Mouse (Mus musculus): ENCODE results near the gene Mthfr.
"Not testable (repeated sequence)": the region's sequence is repeated elsewhere in the genome, so short reads cannot be mapped to it uniquely, and the experiment has no call there.

The Mthfr gene

DNA sequence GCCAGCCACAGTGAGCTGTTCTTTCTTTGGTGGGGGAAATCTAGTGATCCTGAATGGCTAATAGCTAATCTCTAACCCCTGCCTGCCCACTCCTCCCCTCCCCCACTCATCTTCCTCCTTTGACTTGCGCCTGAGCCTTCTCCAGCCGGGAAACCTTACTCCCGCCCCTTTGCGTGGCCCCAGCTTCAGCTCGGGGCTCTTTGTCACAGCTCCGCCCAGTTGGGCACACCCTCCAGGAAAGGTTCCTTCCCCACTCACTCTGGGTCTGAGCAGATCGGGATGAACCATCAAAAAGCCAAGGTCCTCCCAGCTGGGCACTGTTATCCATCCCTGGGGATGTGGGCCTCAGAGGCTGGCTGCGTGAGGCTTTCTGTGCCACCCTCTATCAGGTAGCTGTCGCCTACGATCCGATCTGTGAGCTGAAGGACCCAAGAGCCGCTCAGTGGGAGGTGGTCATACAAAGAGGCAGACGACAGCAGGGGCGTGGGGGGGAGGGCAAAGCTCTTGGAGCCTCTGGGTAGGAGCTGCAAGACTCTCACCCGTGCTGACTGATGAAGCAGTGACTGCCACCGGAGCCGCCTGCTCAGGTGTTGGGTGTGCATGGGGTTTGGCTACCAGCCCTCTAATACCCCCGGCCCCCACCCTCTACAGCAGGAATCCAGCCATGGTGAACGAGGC, 2.2 kb downstream of the Mthfr start:
- DNase-seq: peak; percentile 89

DNA sequence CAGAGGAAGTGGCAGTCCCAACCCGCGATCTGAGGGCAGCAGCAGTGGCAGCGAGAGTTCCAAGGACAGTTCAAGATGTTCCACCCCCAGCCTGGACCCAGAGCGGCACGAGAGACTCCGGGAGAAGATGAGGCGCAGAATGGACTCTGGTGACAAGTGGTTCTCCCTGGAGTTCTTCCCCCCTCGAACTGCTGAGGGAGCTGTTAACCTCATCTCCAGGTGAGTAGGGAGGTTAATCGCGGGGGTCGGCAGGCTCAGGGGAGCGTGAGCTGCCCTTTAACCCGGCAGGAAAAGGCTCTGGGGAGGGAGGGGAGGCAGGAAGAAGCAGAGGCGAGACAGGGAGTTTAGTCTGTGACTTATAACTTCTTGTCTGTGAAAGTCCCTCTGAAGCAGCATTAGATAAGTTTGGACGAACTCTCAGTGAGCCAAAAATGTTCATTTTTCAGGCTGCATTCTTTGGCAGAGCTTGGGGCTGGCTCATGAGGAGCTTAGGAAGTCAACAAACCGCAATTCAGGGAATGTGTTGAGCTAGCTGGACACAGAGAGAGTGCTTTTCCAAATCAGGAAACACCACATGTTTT, 2.8 kb downstream of the Mthfr start:
- peak; percentile 62 for DNase-seq

DNA sequence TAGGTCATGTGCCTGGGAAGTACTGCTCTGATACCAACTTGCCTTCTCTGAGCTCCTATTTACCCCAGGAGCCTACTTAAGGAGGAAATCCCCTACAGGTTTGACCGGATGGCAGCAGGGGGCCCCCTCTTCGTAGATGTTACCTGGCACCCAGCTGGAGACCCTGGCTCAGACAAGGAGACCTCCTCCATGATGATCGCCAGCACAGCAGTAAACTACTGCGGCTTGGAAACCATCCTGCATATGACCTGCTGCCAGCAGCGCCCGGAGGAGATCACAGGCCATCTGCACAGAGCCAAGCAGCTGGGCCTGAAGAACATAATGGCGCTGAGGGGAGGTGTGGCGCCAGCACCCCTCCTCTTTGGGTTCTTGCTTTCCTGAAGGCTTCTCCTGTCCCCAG, 4.5 kb downstream of the Mthfr start:
- not testable (repeated sequence) for DNase-seq

DNA sequence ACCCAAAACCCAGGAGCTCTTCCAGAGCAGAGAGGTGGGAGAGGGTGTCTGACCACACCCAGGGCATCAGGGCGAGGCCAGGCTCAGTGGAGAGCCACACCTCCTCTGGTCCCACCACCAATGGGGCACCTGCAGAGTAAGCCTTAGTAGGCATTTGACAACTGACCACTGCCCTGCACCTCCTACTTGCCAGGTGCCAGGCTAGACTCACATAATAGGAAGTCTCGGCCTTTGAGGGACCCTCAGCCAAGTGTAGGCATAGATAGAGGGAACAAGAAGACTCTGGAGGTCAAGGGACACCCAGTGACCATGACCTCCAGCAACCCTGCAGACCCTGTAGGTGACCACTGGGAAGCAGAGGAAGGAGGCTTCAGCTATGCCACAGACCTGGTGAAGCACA, 5.2 kb downstream of the Mthfr start:
- DNase-seq: no peak

DNA sequence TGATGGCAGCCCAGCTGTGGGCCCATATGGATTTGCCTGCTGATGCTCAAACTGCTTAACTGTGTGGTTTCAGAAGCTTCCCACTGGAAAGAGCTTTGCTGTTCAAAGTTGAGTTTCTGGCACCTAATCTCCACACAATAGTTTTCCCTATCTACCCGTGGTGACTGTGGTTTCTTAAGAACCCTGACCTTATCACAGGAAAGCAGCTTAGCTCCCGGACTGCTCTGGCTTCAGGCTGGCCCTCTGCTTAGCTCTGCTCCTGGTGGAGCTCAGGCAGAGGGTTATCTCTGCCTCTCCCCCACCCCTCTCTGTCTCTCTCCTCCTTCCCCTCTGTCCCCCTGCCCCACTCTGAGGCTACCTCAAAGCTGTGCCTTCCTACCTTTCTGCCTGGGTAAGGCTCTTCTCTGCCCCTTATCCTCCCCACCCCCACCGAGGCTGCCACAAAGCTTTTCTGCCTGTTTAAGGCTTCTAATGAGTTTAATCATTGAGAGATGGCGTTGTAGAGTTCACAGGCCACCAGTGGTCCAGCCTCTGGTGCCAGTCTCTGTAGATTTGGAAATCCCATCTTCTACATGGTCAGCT, 7.7 kb downstream of the Mthfr start:
- DNase-seq: no peak

DNA sequence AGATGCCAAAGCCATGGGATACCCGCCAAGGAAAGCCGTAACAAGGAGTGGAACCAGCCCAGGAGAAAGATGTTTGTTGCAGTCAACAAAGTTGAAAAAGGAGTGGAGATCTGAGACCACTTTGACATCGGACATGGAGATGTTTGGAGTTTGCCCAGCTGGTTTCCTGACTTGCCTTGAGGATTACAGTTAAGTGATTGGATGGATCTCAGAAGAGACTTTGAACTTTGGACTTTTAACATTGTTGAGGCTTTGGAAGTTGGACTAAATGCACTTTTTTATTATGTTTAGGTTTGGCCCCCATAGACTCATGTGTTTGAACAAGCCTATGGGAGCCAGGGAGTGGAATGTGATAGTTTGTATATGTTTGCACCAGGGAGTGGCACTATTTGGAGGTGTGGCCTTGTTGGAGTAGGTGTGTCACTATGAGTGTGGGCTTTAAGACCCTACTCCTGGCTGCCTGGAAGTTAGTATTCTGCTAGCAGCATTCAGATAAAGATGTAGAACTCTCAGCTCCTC, 11.6 kb downstream of the Mthfr start:
- DNase-seq: not testable (repeated sequence)

DNA sequence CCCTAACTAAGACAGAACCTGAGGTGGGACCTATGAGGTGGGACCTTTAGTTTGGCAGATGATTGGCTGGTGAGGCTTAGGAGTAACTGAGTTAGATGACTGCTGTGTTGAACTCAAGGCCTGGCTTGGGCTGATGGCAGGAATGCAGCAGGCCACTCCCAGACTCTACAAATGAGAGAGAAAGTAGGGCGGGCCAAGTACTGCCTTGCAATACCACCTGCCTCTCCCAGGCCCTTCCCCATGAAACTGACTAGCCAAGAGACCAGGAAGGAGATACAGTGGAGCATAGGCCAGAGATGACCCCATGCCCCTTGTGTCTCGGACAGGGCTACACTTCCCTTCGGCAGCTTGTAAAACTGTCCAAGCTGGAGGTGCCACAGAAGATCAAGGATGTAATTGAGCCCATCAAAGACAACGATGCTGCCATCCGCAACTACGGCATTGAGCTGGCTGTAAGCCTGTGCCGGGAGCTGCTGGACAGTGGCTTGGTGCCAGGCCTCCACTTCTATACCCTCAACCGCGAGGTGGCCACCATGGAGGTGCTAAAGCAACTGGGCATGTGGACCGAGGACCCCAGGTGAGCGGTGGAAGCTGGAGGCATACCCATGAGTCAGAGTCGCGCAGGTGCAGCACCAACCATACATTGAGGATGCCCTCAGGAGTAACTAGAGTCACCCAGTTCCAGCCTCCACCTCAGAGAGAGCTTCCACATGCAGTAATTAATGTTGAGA, 12.3 kb downstream of the Mthfr start:
- no peak for DNase-seq

DNA sequence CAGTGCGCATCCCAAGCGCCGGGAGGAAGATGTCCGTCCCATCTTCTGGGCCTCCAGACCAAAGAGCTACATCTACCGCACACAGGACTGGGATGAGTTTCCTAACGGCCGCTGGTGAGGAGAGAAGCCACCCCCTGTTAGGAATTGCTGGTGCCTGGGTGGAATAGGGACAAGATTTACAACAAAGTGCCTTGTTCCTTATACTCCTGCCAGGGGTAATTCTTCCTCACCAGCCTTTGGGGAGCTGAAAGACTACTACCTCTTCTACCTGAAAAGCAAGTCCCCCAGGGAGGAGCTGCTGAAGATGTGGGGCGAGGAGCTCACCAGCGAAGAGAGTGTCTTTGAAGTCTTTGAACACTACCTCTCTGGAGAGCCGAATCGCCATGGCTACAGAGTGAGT, 13.0 kb downstream of the Mthfr start:
- DNase-seq: no peak

DNA sequence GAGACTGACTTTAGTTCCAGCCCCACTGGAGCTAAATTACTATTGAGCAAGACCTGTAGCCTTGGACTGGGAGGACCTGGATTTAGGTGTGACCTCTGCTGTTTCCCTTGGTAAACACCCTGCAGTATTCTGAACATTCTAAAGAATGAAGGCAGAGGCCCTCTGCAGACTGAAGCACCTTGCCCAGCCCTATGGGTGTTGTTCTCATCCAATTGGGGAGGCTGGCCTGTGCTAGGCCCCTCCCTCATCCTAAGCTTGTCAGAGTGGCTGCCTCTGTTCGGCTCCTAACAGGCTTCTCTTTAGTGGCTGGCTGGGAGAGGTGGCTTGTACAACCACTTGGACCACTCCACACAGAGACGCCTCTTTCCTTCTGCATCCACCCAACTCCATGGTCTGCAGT, 14.1 kb downstream of the Mthfr start:
- peak; percentile 51 for DNase-seq

DNA sequence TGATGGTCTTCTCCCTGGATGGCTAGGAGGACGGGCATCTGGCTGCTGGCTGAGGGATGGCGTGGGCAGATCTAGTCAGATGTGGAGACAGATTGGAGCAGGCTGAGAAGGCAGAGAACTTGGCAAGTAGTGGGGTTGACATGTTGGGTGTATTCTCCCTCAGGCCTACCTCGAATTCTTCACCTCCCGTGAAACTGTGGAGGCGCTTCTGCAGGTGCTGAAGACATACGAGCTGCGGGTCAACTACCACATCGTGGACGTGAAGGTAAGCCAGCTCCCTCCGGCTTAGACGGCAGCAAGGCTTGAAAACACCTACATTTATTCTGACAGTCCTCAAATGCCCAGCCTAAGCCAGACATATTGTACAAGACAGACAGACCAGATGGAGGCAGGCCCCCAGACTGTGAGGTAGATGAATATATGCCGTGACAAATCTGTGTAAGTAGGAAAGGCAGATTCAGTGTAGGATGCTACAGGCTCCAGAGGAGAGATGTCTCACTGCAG, 14.6 kb downstream of the Mthfr start:
- DNase-seq: no peak

DNA sequence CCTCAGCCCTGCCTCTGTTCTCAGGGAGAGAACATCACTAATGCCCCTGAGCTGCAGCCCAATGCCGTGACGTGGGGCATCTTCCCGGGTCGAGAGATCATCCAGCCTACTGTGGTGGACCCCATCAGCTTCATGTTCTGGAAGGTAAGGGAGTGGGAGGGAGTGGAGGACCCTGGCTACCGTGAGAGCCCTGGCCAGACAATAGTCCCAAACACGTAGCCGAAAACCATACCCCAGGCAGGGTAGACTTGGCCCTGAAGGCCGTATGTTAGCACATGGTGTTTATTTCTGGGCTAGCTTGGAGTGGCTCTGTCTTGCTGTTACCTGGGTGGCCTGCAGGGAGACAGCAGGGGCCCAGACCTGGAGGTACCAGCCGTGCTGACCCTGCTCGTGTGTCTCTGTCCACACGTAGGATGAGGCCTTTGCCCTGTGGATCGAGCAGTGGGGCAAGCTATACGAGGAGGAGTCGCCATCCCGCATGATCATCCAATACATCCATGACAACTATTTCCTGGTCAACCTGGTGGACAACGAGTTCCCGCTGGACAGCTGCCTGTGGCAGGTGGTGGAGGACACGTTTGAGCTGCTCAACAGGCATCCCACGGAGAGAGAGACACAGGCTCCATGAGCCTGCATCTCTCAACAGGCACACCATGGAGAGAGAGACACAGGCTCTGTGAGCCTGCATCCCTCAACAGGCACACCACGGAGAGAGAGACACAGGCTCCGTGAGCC, 16.3 kb downstream of the Mthfr start:
- DNase-seq: no peak

DNA sequence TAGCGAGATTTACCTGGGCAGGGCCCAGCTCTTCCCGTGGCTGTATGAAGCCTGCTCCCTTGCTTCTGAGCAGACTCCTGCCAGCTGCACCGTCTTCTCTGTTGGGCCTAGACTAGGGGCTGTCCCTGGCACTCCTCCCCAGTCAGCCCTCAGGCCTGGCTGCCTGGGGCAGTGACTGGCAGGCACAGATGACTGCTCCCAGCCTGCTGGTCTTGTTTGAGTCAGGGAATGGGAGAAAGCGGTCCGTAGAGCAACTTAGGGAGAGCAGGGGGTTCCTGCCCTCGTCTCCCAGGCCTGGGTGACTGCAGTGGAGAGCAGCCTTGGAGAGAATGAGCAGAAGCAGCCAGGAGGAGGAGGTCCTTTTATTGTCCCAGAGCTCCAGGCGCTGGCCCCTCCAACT, 17.4 kb downstream of the Mthfr start:
- DNase-seq: no peak

DNA sequence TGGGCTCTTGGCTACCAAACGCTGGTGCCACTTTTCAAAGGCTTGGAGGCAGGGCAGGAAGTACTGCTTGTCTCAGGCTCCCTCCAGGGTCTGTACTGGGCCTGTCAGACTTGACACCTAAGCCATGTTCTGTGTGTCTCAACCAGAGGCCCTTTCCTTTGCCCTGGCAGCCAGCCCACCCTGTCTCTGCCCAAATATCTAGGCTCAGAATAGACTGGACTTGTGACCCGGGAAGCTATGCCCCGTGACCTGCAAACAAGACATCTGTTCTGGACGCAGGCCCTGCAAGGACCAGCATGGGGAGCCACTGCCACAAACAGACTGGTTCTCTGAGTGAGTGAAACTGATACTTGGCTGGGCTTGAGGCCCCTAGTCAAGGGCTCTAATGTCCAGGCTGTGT, 17.9 kb downstream of the Mthfr start:
- DNase-seq: peak; percentile 45

DNA sequence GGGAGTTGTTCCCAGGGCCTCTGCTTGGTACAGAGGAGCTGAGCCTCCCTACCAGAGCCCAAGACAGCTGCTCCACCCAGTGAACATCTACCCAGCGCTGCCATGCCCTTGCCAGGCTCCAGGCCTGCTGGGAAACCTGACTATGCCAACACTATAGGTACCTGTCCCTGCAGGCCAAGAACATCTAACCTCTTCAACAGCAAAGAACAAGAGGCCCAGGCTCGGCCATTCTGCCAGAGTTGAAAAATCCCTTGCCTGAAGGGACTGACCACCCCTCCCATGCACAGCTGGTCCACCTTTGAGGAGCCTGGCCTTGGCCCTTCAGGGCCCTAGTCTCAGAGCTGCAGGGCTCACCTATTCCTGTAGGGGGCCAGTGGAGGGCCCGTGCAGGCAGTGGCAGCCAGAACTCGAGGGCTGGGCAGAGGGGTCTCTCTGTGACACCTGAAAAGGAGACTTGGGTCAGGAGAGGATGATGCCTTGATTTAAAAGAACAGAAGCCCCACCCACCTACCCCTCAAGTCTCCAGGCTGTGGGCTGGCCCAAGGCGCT, 18.9 kb downstream of the Mthfr start:
- no peak for DNase-seq

DNA sequence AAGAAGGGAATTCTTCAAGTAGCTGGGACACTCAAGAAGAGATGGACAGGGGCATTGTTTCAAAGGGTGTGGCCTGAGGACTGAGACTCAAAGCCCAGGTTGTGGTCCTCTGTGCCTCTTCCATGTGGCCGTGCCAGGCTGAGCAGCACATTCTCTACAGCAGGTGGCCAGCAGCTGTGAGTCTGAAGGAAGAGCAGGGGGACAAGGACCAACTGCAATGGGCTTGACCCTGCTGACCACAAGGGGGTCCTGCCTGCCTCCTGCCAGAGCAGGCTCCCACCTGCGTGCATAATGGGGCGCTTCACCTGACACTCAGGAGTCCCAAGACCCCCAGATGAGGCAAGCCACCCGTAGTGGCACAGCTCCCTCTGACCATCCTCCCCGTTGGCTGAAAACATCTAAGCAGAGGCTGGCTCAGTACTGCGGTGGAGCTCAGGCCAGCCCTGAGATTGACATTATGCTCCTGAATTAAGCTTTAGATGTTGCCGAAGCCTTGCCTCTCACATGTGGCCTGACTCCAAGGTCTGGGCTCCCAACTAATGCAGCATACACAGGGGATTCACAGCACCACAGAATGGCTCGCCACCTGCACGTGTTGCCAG, 19.4 kb downstream of the Mthfr start:
- no peak for DNase-seq

DNA sequence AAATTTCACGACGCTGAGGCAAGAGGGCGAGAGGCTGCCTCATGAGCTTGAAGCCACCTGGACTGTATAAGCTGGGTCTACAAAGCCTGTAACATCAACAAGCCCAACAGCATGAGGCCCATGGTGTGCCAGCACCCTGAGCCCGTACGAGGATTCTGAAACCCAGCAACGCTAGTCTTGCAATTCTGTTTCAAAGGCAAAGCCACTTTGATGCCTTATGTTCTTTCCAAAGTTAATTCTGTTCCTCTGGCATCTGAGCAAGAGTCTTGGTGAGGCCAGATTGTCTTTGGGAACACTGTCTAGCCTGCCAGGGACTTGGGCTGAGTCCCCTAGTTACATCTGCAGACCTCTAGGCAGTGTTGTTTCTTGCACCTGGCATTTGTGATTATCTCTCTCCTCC, 20.1 kb downstream of the Mthfr start:
- DNase-seq: no peak

DNA sequence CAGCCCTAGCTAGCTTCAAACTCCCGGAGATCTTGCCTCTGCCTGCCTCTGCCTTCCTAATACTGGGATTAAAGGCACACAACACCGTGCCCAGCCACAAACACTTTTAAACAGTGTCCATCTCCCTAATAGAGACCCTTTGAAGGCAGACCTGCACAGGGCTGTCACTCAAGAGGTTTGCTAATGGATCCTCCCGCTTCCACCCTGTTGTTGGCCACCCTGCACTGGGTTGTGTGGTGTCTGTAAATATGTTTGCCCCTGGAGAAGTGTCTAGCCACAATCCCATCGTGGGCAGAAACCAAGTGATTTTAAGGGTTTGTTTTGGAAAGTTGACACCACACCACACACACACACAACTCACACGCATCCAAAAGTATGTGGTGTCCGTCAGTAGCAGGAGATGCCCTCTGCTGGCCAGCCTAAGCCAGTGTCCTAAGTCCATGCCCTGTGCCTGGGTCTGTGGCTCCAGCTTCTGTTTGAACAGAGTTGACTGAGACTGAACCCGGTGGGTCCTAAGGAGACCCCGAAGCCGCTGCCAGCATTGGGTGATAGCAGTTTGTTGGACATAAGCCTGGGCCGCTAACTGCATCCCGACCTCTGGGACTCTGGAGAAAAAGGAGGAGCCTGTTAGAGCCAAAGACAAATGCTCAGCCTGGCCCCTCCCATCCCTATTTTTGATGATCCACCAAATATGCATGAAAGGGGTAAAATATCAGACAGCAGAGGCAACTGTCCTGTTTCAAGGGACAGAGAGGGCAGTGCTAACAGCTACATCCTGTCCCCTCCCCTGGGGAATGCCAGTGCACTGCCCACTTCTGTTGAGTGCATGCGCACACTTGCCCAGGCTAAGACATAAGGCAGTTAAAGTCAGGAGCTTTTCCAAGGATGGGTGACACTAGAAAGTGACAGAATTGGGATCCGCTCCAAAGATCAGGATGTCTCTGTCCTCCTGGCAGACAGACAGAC, 21.5 kb downstream of the Mthfr start:
- peak; percentile 68 for DNase-seq

DNA sequence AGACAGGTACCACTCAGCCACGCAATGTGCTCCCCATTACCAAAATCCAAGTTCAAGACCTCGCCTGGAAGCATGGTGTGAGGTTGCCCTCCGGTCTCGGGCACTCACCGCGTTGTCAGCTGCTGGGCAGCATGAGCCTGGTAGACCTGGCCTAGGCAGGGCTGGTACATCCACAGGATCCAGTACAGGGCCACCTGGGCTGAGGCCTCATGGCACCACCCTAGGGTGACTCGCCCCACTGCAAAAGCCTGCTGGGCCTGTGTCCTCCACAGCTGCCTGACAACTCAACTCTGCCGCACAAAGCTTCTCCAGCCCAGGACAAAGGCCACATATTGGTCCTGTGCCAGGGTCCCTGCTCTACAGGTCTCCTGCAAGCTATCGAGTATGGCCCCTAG, 22.2 kb downstream of the Mthfr start:
- DNase-seq: no peak

DNA sequence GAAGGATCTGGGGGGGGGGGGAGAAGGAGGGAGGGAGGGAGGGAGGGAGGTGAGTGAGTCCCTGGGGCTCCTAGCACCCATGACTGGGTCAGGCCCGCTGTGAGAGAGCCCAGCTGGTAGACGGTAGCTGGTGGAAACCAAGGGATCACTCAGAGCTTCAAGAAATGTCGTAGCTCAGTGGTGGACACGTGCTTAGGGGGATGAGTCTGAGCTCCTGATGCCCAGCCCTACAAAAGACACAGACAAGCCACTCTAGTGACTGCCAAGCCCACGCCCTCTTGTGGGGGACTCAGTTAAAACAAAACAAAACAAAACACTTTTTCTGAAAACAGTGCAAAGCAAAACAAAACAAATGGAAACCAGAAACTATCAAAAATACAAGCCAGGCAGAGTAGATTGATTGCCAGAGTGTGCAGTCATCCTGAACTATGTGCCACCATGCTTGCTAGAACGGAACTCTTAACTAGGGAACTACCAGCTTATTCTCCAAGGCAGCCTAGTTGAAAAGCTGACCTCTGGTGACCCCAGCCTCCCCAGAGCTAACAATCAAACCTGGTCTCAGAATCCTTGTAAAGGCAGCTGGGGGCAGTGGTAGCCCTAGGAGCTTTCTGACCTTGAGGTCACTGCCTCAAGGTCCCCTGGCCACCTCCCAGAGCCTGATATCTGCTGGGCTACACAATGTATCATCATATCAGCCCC, 27.0 kb downstream of the Mthfr start:
- DNase-seq: peak; percentile 30

DNA sequence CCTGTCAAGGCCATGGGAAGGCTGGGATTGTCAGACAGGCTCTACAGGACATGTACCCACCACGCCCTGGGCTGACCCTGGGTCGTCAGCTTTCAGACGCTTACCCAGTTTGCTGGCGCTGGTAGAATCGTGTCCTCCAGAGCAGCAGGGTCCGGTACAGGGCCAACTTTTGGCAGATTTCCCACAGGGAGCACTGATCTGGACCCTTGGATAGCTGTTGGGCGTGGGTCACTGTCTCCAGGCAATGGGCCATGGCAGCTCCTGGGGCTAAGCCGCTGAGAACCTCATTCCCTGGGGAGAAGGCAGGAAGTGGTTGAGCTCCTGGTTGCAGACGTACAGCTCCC, 27.5 kb downstream of the Mthfr start:
- DNase-seq: no peak
